Mouse (Mus musculus): Measurements from ENCODE around the gene Acp5. TPM values are rescaled to one million over a fixed set of nuclear protein-coding genes. Genes with fewer than 3 reads are reported as not detected.
A peak's percentile ranks its signal among the peaks of the same experiment; 100 is the strongest.

The Acp5 gene
- polyA plus RNA-seq, 1 experiment from 2014 or later, result 16.7 TPM

DNA sequence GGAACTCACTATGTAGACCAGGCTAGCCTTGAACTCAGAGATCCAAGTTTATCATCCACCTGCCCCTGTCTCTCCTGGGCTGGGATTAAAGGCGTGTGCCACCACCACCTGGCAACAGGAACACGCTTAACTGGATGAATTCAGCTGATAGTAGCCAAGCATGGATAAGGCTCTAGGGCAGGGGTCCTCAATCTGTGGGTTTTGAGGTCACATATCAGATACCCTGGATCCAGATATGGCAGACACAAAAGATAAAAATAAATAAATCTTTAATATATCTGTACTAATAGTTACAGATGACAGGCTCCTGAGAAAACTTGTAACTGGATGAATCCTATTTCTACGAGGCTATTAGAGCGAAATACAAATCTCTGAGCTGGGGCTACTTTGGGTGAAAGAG, 19.9 kb downstream of the Acp5 start:
- Histone ChIP-seq H3K36me3 (peaks cover 46% of the 10 kb centered on the region), H3K4me3 (peak overlapping the region; percentile 84), H3K9me3 (replicated peaks) (no peaks in the 10 kb centered on the region), H3K27ac (no peak overlapping the region), H3K27me3 (ENCODE audit: low read depth, poor library complexity, severe bottlenecking) (no peaks in the 10 kb centered on the region), H3K4me1 (peaks cover 20% of the 10 kb centered on the region)
- WGBS, result 92% methylated on average over 4 of the region's 4 CpGs
- no peak for DNase-seq (ENCODE audit: low spot score)

DNA sequence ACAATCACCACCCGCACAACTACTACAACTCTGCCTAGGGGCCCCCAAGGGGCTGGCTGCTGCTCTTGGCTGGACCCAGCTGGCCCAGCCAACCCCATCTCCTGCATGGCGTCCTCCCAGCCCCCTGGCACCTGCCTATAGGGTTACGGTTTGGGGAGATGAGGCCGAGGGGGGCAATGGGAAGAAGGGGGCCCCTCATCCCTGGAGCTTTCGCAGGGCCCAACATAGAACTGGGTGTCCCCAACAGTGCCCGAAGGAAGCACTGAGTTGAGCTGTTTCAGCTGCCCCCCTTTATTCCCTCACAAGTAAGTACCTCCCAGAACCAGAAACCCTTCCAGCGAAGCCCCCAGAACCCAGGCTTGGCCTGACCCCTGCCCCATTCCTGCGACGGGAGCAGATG, 27.3 kb downstream of the Acp5 start:
- no peaks in the 10 kb centered on the region for H3K9me3 ChIP-seq (replicated peaks)
- no peaks in the 10 kb centered on the region for H3K27me3 ChIP-seq (ENCODE audit: low read depth, poor library complexity, severe bottlenecking)
- no peak for DNase-seq (ENCODE audit: low spot score)
- peaks cover 42% of the 10 kb centered on the region for H3K36me3 ChIP-seq
- H3K4me1 ChIP-seq, result no peaks in the 10 kb centered on the region
- H3K27ac ChIP-seq, result no peak overlapping the region
- H3K4me3 ChIP-seq, result no peak overlapping the region
- whole genome bisulfite sequencing, result 89% methylated on average over 9 of the region's 9 CpGs

DNA sequence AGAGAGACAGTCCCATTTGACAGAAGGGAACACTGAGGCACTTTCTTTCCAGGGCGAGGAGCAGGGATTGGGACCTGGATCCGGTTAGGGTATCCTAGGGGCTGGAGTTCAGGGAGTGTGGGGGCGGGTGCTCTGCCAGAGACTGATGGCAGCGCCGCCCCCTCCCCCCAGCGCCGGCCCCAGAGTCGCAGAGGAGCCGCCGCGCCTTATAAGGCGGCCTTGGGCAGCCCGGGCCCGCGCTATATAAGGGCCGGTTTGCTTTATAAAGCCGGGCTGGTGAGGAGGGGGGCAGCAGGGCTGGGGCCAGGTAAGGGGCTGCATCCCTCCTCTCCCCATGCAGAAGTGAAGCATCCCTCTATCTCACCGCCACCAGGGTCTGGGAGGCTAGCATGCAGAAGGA, 35.6 kb downstream of the Acp5 start:
- Histone ChIP-seq H3K9me3 (replicated peaks) (no peaks in the 10 kb centered on the region), H3K36me3 (no peaks in the 10 kb centered on the region), H3K4me1 (peaks cover 12% of the 10 kb centered on the region), H3K27ac (no peak overlapping the region), H3K4me3 (peak overlapping the region; percentile 24), H3K27me3 (ENCODE audit: low read depth, poor library complexity, severe bottlenecking) (peaks cover 55% of the 10 kb centered on the region)
- DNase-seq (ENCODE audit: low spot score), result peak; percentile 38
- WGBS, result 4% methylated on average over 18 of the region's 18 CpGs

DNA sequence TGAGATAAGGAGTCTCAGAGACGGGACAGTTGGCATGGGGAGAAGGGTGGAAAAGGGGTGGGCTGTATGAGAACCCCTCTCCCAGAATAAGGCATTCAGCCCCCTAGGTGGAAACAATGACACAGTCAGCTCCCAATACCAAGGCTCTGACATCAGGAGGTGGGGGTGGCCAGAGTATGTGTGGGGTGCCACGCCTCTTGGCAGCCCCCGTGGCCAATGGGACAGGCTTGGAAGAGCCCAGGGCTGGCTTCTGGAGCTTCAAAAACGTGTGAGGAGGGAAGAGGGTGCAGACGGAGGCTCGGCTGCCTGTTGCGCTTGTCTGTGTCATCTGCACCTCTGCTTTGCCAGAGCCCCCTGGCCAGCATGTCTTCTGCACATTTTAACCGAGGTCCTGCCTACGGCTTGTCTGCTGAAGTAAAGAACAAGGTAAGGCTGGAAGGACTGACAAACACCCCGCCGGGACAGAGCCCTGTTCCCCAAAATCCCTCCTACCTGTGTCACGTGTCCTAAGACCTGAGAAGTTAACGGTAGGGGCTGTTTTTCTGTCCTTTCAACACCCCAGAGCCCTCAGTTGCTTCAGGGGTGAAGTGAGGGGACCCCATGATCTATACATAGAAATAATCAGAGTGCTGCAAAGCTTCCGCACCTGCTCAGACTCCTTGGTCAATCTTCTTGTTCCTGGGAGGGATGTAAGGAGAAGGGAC, 36.4 kb downstream of the Acp5 start, which contains the start of gene Cnn1:
Cnn1 (plus strand) TSS at position 224 of the 704 bp plus-strand sequence.
- H3K27me3 ChIP-seq (ENCODE audit: low read depth, poor library complexity, severe bottlenecking), result peaks cover 60% of the 10 kb centered on the region
- no peak for DNase-seq (ENCODE audit: low spot score)
- H3K4me3 ChIP-seq, result peak within 1 kb of the TSS; percentile 24
- H3K4me1 ChIP-seq, result peaks cover 12% of the 10 kb centered on the region
- H3K9me3 ChIP-seq (replicated peaks), result no peaks in the 10 kb centered on the region
- WGBS, result 9% methylated on average over 14 of the region's 14 CpGs
- no peaks in the 10 kb centered on the region for H3K36me3 ChIP-seq
- no peak within 1 kb of the TSS for H3K27ac ChIP-seq

GRCm38 (mm10) chr9:22095854-22096307, 39.6 kb downstream of the Acp5 start:
- Histone ChIP-seq H3K4me1 (peaks cover 12% of the 10 kb centered on the region), H3K27ac (peak overlapping the region; percentile 78; the same call in 1 of the 2 replicates), H3K36me3 (no peaks in the 10 kb centered on the region), H3K27me3 (ENCODE audit: low read depth, poor library complexity, severe bottlenecking) (peaks cover 46% of the 10 kb centered on the region), H3K9me3 (replicated peaks) (no peaks in the 10 kb centered on the region), H3K4me3 (peak overlapping the region; percentile 53)
- WGBS, result 2% methylated on average over 24 of the region's 24 CpGs
- DNase-seq (ENCODE audit: low spot score), result peak; percentile 86

- Histone ChIP-seq H3K36me3 (no peaks in the 10 kb centered on the region), H3K9me3 (replicated peaks) (no peaks in the 10 kb centered on the region), H3K27me3 (ENCODE audit: low read depth, poor library complexity, severe bottlenecking) (peaks cover 14% of the 10 kb centered on the region), H3K27ac (no peak overlapping the region), H3K4me1 (peaks cover 6% of the 10 kb centered on the region; the same call in 1 of the 2 replicates), H3K4me3 (no peak overlapping the region)
- DNase-seq (ENCODE audit: low spot score), result no peak
- 88% methylated on average over 6 of the region's 6 CpGs for WGBS
Measured at GRCm38 (mm10) chr9:22092746-22093145, 42.8 kb downstream of the Acp5 start.

GRCm38 (mm10) chr9:22089986-22090385, 45.5 kb downstream of the Acp5 start:
- Histone ChIP-seq H3K4me1 (peaks cover 6% of the 10 kb centered on the region), H3K9me3 (replicated peaks) (no peaks in the 10 kb centered on the region), H3K27ac (no peak overlapping the region), H3K27me3 (ENCODE audit: low read depth, poor library complexity, severe bottlenecking) (peaks cover 5% of the 10 kb centered on the region; the same call in 1 of the 2 replicates), H3K4me3 (no peak overlapping the region), H3K36me3 (no peaks in the 10 kb centered on the region)
- 84% methylated on average over 7 of the region's 7 CpGs for WGBS
- DNase-seq (ENCODE audit: low spot score), result no peak

GRCm38 (mm10) chr9:22089281-22089680, 46.2 kb downstream of the Acp5 start:
- H3K9me3 ChIP-seq (replicated peaks), result no peaks in the 10 kb centered on the region
- peaks cover 1% of the 10 kb centered on the region; the same call in 1 of the 2 replicates for H3K27me3 ChIP-seq (ENCODE audit: low read depth, poor library complexity, severe bottlenecking)
- no peak overlapping the region for H3K27ac ChIP-seq
- 96% methylated on average over 7 of the region's 7 CpGs for WGBS
- DNase-seq (ENCODE audit: low spot score), result no peak
- H3K4me1 ChIP-seq, result peaks cover 10% of the 10 kb centered on the region
- no peak overlapping the region for H3K4me3 ChIP-seq
- no peaks in the 10 kb centered on the region for H3K36me3 ChIP-seq

- Histone ChIP-seq H3K4me3 (no peak overlapping the region), H3K27me3 (ENCODE audit: low read depth, poor library complexity, severe bottlenecking) (no peaks in the 10 kb centered on the region), H3K9me3 (replicated peaks) (no peaks in the 10 kb centered on the region), H3K4me1 (peaks cover 10% of the 10 kb centered on the region), H3K27ac (no peak overlapping the region), H3K36me3 (no peaks in the 10 kb centered on the region)
- 89% methylated on average over 2 of the region's 2 CpGs for WGBS
- DNase-seq (ENCODE audit: low spot score), result no peak
Measured at GRCm38 (mm10) chr9:22087034-22087618, 48.4 kb downstream of the Acp5 start.

- H3K27me3 ChIP-seq (ENCODE audit: low read depth, poor library complexity, severe bottlenecking), result no peaks in the 10 kb centered on the region
- no peak for DNase-seq (ENCODE audit: low spot score)
- H3K9me3 ChIP-seq (replicated peaks), result no peaks in the 10 kb centered on the region
- H3K27ac ChIP-seq, result no peak overlapping the region
- H3K36me3 ChIP-seq, result no peaks in the 10 kb centered on the region
- H3K4me1 ChIP-seq, result peaks cover 10% of the 10 kb centered on the region
- H3K4me3 ChIP-seq, result peak overlapping the region; percentile 80
- WGBS, result 89% methylated on average over 6 of the region's 6 CpGs
Measured at GRCm38 (mm10) chr9:22086012-22086411, 49.5 kb downstream of the Acp5 start.

DNA sequence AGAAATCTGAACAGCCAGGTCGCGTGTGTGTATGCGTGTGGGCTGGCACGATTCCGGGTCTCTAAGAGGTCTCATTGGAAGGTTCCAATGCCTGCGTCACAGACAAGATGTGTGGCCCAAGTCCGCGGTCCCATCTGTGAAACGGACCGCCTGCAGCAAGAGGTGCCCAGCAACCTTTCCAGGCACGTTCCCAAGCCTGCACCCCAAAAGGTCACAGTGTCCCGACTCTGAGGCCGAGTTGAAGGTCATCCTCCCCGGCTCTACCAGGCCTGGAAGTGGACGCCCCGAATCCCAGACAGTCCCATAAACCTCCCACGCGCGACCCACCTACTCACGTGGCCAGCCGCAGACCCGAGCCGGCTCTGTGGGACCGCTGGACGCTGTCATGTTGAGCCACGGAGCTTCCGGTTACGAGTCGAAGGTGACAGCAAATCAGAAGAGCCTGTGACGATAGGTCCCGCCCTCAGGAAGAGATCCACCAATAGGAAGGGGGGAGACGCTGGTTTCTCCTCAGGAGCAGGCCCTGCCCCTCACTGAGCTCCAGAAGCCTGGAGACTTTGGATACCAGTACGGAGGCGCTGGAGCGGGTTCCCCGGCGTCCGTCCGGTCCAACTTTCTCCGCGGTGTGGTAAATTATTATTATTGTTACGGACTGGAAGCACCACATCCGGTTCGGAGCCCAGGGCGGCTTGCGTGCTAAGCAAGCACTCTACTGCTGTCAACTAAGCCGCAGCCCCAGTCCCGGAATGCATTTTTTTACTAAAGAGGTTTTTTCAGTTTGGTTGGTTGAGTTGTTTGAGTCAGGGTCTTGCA, 50.3 kb downstream of the Acp5 start, which contains the start of gene Ecsit:
Ecsit (minus strand) TSS at position 417 of the 813 bp plus-strand sequence.
- H3K9me3 ChIP-seq (replicated peaks), result no peaks in the 10 kb centered on the region
- H3K36me3 ChIP-seq, result 0 out of 2 replicates have a peak, but pooled peaks cover 5% of the 10 kb centered on the region
- no peaks in the 10 kb centered on the region for H3K27me3 ChIP-seq (ENCODE audit: low read depth, poor library complexity, severe bottlenecking)
- WGBS, result under 1% methylated on average over 48 of the region's 48 CpGs
- peaks cover 10% of the 10 kb centered on the region for H3K4me1 ChIP-seq
- DNase-seq (ENCODE audit: low spot score), result peak; percentile 87
- H3K4me3 ChIP-seq, result peak within 1 kb of the TSS; percentile 80
- peak within 1 kb of the TSS; percentile 77 for H3K27ac ChIP-seq

- WGBS, result 36% methylated on average over 4 of the region's 4 CpGs
- Histone ChIP-seq H3K36me3 (0 out of 2 replicates have a peak, but pooled peaks cover 10% of the 10 kb centered on the region), H3K9me3 (replicated peaks) (no peaks in the 10 kb centered on the region), H3K4me1 (peaks cover 10% of the 10 kb centered on the region), H3K4me3 (peak overlapping the region; percentile 80), H3K27ac (peak overlapping the region; percentile 77; the same call in 1 of the 2 replicates), H3K27me3 (ENCODE audit: low read depth, poor library complexity, severe bottlenecking) (no peaks in the 10 kb centered on the region)
- DNase-seq (ENCODE audit: low spot score), result no peak
Measured at GRCm38 (mm10) chr9:22084667-22085021, 50.9 kb downstream of the Acp5 start.

Data from limb, embryonic 10.5 days (tissue).